Comparison of ENCODE assay signal across 8 mouse cellular contexts in genomic region chr1:55665137-55665827, GRCm38 (mm10).
DNase-seq lines count a peak whose midpoint lies in the region; ATAC-seq lines count a peak whose summit lies in the region.
"Had no signal": no experiment of that assay in that cellular context is flagged by ENCODE, and none has a peak within 500 bp of the region (broad histone marks: within the 10 kb centered on the region; RNA-seq: fewer than 3 reads in every experiment).

No protein-coding gene starts in this region.

- H3K4me3 ChIP-seq in kidney, embryonic 15.5 days (replicated peaks): no peak overlapping the region
- H3K4me3 ChIP-seq in forebrain, embryonic 13.5 days: no peak overlapping the region
- H3K4me3 ChIP-seq in hindbrain, embryonic 14.5 days (replicated peaks; ENCODE audit: low read length): no peak overlapping the region
- no peak overlapping the region for H3K4me3 ChIP-seq in neural tube, embryonic 13.5 days

- peak; percentile 7 to 52 for DNase-seq in kidney, postnatal 36 days
- no peak for DNase-seq in hindbrain, embryonic 14.5 days (ENCODE audit: low spot score)
- no peak for DNase-seq in adrenal gland, adult 8-10 months
- DNase-seq: thymus, postnatal 14 days had no signal

- H3K36me3 ChIP-seq in kidney, embryonic 15.5 days: no peaks in the 10 kb centered on the region
- H3K36me3 ChIP-seq in forebrain, embryonic 13.5 days (ENCODE audit: poor library complexity, severe bottlenecking): no peaks in the 10 kb centered on the region
- H3K36me3 ChIP-seq in hindbrain, embryonic 14.5 days (replicated peaks; ENCODE audit: control insufficient read depth, insufficient read depth): no peaks in the 10 kb centered on the region
- H3K36me3 ChIP-seq in neural tube, embryonic 13.5 days: no peaks in the 10 kb centered on the region

- H3K4me1 ChIP-seq in kidney, embryonic 15.5 days: peaks cover 18% of the 10 kb centered on the region
- peaks cover 44% of the 10 kb centered on the region for H3K4me1 ChIP-seq in forebrain, embryonic 13.5 days
- H3K4me1 ChIP-seq in hindbrain, embryonic 14.5 days (replicated peaks; ENCODE audit: control insufficient read depth, insufficient read depth, low read length): peaks cover 26% of the 10 kb centered on the region
- H3K4me1 ChIP-seq in neural tube, embryonic 13.5 days (replicated peaks): peaks cover 37% of the 10 kb centered on the region

- no peak overlapping the region for H3K9ac ChIP-seq in kidney, embryonic 15.5 days
- peak overlapping the region; percentile 26; the same call in 1 of the 2 replicates for H3K9ac ChIP-seq in forebrain, embryonic 13.5 days
- peak overlapping the region; percentile 18; the same call in 1 of the 2 replicates for H3K9ac ChIP-seq in hindbrain, embryonic 14.5 days
- H3K9ac ChIP-seq in neural tube, embryonic 13.5 days: peak overlapping the region; percentile 45; the same call in 1 of the 2 replicates

- no peak overlapping the region for H3K27ac ChIP-seq in kidney, embryonic 15.5 days
- H3K27ac ChIP-seq in forebrain, embryonic 13.5 days: peak overlapping the region; percentile 92
- peak overlapping the region; percentile 79 for H3K27ac ChIP-seq in hindbrain, embryonic 14.5 days
- H3K27ac ChIP-seq in neural tube, embryonic 13.5 days (replicated peaks): peak overlapping the region; percentile 83

- no peak overlapping the region for H3K4me2 ChIP-seq in kidney, embryonic 15.5 days
- H3K4me2 ChIP-seq in forebrain, embryonic 13.5 days: peak overlapping the region; percentile 43
- peak overlapping the region; percentile 26 for H3K4me2 ChIP-seq in hindbrain, embryonic 14.5 days (replicated peaks)
- peak overlapping the region; percentile 25; the same call in 1 of the 2 replicates for H3K4me2 ChIP-seq in neural tube, embryonic 13.5 days

- no peaks in the 10 kb centered on the region for H3K9me3 ChIP-seq in kidney, embryonic 15.5 days (replicated peaks)
- H3K9me3 ChIP-seq in forebrain, embryonic 13.5 days (replicated peaks): no peaks in the 10 kb centered on the region
- no peaks in the 10 kb centered on the region for H3K9me3 ChIP-seq in hindbrain, embryonic 14.5 days (ENCODE audit: control insufficient read depth, low read length)
- H3K9me3 ChIP-seq in neural tube, embryonic 13.5 days: no peaks in the 10 kb centered on the region

- ATAC-seq in kidney, embryonic 15.5 days (replicated peaks; ENCODE audit: low FRiP score): no peak
- peak; percentile 60 for ATAC-seq in forebrain, embryonic 13.5 days
- peak; percentile 51; the same call in 1 of the 2 replicates for ATAC-seq in hindbrain, embryonic 14.5 days (ENCODE audit: low FRiP score)
- peak; percentile 41; the same call in 1 of the 2 replicates for ATAC-seq in neural tube, embryonic 13.5 days (ENCODE audit: low read depth)
- ATAC-seq in monocyte, adult 5-6 weeks (replicated peaks; ENCODE audit: insufficient number of reproducible peaks, low FRiP score, low TSS enrichment, poor library complexity, severe bottlenecking): no peak

- no peaks in the 10 kb centered on the region for H3K27me3 ChIP-seq in kidney, embryonic 15.5 days
- no peaks in the 10 kb centered on the region for H3K27me3 ChIP-seq in forebrain, embryonic 13.5 days
- no peaks in the 10 kb centered on the region for H3K27me3 ChIP-seq in hindbrain, embryonic 14.5 days (ENCODE audit: control insufficient read depth, insufficient read depth, low read length)
- no peaks in the 10 kb centered on the region for H3K27me3 ChIP-seq in neural tube, embryonic 13.5 days

- WGBS in kidney, embryonic 15.5 days: 50% methylated on average over 10 of the region's 10 CpGs
- 60% methylated on average over 10 of the region's 10 CpGs for WGBS in forebrain, embryonic 13.5 days
- WGBS in hindbrain, embryonic 14.5 days: 60% methylated on average over 10 of the region's 10 CpGs
- 60% methylated on average over 10 of the region's 10 CpGs for WGBS in neural tube, embryonic 13.5 days

Comparison
In these comparisons a context has a peak if more than half of its experiments do, and no peak if none do; other contexts are left out.
1. DNase-seq: peak in kidney, postnatal 36 days (2 of 2); none in hindbrain, embryonic 14.5 days (single experiment) and adrenal gland, adult 8-10 months (single experiment).
2. ATAC-seq: peak in forebrain, embryonic 13.5 days (single experiment), hindbrain, embryonic 14.5 days (single experiment) and neural tube, embryonic 13.5 days (single experiment); none in kidney, embryonic 15.5 days (single experiment) and monocyte, adult 5-6 weeks (single experiment).